Mouse (Mus musculus): ENCODE results near the gene Nol3. TPM values are rescaled to one million over a fixed set of nuclear protein-coding genes. Genes with fewer than 3 reads are reported as not detected.
A peak's percentile ranks its signal among the peaks of the same experiment; 100 is the strongest.

Nol3 gene
- polyA plus RNA-seq, 1 experiment from 2014 or later: 1.6 TPM

GRCm38 (mm10) chr8:105276292-105277120 is 566 bp downstream of the Nol3 start:
- Histone ChIP-seq H3K9ac (replicated peaks) (peak overlapping the region; percentile 55), H3K4me2 (peak overlapping the region; percentile 85), H3K9me3 (no peaks in the 10 kb centered on the region), H3K27me3 (peaks cover 97% of the 10 kb centered on the region), H3K4me3 (replicated peaks) (peak overlapping the region; percentile 44), H3K4me1 (replicated peaks) (peaks cover 26% of the 10 kb centered on the region), H3K36me3 (peaks cover 9% of the 10 kb centered on the region), H3K27ac (no peak overlapping the region)
- 3% methylated on average over 30 of the region's 30 CpGs for WGBS
- peak; percentile 67; the same call in 1 of the 2 replicates for ATAC-seq (ENCODE audit: insufficient number of reproducible peaks, insufficient read depth, low FRiP score, low TSS enrichment, low read depth)

DNA sequence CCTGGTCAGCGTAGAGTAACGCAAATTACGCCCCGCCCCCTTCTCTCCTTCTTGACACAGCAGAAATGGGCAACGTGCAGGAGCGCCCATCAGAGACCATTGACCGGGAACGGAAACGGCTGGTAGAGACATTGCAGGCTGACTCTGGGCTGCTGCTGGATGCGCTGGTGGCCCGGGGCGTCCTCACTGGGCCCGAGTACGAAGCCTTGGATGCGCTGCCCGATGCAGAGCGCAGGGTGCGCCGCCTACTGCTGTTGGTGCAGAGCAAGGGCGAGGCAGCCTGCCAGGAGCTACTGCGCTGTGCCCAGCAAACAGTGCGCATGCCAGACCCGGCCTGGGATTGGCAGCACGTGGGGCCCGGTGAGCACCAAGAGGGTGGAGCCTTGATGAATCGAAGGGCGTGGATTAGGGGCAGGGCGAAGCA is 3.0 kb downstream of the Nol3 start:
- WGBS: 4% methylated on average over 28 of the region's 28 CpGs
- no peak for ATAC-seq (ENCODE audit: insufficient number of reproducible peaks, insufficient read depth, low FRiP score, low TSS enrichment, low read depth)
- Histone ChIP-seq H3K27ac (no peak overlapping the region), H3K4me2 (peak overlapping the region; percentile 46), H3K4me3 (replicated peaks) (peak overlapping the region; percentile 23), H3K36me3 (peaks cover 28% of the 10 kb centered on the region), H3K9ac (replicated peaks) (0 out of 2 replicates have a peak overlapping the region, but pooled peaks have one; percentile 34), H3K27me3 (peaks cover 81% of the 10 kb centered on the region), H3K9me3 (no peaks in the 10 kb centered on the region), H3K4me1 (replicated peaks) (peaks cover 24% of the 10 kb centered on the region)

DNA sequence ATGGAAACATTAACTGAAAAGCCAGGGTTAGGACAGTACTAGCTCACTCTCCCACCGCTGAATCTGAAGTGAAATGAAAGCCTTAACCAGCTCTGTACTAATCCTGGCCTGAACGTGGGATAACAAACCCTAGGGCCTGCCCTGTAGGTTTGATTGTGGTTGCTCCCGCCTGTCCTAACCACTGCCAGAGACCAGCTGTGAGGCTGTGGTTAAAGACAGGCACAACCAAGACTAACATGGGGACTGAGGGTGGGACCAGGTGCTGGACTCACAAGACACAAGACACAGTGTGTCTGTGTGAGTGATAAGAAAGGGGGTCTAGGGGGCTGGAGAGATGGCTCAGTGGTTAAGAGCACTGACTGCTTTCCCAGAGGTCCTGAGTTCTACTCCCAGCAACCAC is 4.6 kb downstream of the Nol3 start:
- H3K4me2 ChIP-seq: no peak overlapping the region
- H3K9ac ChIP-seq (replicated peaks): no peak overlapping the region
- H3K9me3 ChIP-seq: no peaks in the 10 kb centered on the region
- peaks cover 19% of the 10 kb centered on the region for H3K4me1 ChIP-seq (replicated peaks)
- peaks cover 70% of the 10 kb centered on the region for H3K27me3 ChIP-seq
- WGBS: 62% methylated on average over 3 of the region's 3 CpGs
- no peak for ATAC-seq (ENCODE audit: insufficient number of reproducible peaks, insufficient read depth, low FRiP score, low TSS enrichment, low read depth)
- peaks cover 39% of the 10 kb centered on the region for H3K36me3 ChIP-seq
- no peak overlapping the region for H3K4me3 ChIP-seq (replicated peaks)
- H3K27ac ChIP-seq: no peak overlapping the region

DNA sequence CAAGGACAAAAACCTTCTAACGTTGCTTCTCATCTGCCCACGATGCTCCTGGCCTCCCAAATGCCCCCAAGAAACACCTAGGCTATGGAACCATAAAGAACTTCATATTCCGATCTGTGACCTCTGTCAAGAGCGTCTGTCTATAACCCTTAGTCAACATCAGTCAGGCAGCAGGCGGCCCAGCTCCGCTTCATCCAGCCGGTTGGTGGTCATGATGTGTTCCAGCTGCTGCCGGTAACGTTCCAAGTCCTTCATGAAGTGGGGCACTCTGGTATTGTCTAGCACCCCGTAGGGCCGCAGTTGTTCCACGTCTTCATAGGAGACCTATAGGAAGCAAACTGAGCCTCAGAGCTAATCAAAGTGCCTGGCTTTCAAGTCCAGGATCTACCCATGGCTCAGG is 5.9 kb downstream of the Nol3 start:
- 88% methylated on average over 12 of the region's 12 CpGs for WGBS
- Histone ChIP-seq H3K4me1 (replicated peaks) (peaks cover 8% of the 10 kb centered on the region), H3K9me3 (no peaks in the 10 kb centered on the region), H3K36me3 (peaks cover 44% of the 10 kb centered on the region), H3K27ac (no peak overlapping the region), H3K9ac (replicated peaks) (no peak overlapping the region), H3K4me3 (replicated peaks) (no peak overlapping the region), H3K27me3 (peaks cover 58% of the 10 kb centered on the region), H3K4me2 (no peak overlapping the region)
- ATAC-seq (ENCODE audit: insufficient number of reproducible peaks, insufficient read depth, low FRiP score, low TSS enrichment, low read depth): no peak

- Histone ChIP-seq H3K27me3 (peaks cover 54% of the 10 kb centered on the region), H3K36me3 (peaks cover 46% of the 10 kb centered on the region), H3K4me1 (replicated peaks) (peaks cover 8% of the 10 kb centered on the region), H3K27ac (no peak overlapping the region), H3K4me2 (no peak overlapping the region), H3K9ac (replicated peaks) (no peak overlapping the region), H3K9me3 (no peaks in the 10 kb centered on the region), H3K4me3 (replicated peaks) (no peak overlapping the region)
- WGBS: 89% methylated on average over 4 of the region's 4 CpGs
- no peak for ATAC-seq (ENCODE audit: insufficient number of reproducible peaks, insufficient read depth, low FRiP score, low TSS enrichment, low read depth)
These were observed 6.3 kb downstream of the Nol3 start for GRCm38 (mm10) chr8:105282239-105282638.

- H3K4me2 ChIP-seq: no peak overlapping the region
- H3K27ac ChIP-seq: no peak overlapping the region
- H3K9me3 ChIP-seq: no peaks in the 10 kb centered on the region
- ATAC-seq (ENCODE audit: insufficient number of reproducible peaks, insufficient read depth, low FRiP score, low TSS enrichment, low read depth): peak; percentile 37; the same call in 1 of the 2 replicates
- H3K27me3 ChIP-seq: peaks cover 45% of the 10 kb centered on the region
- no peak overlapping the region for H3K4me3 ChIP-seq (replicated peaks)
- 17% methylated on average over 23 of the region's 23 CpGs for WGBS
- peaks cover 46% of the 10 kb centered on the region for H3K36me3 ChIP-seq
- no peak overlapping the region for H3K9ac ChIP-seq (replicated peaks)
- peaks cover 10% of the 10 kb centered on the region for H3K4me1 ChIP-seq (replicated peaks)
These were observed 7.1 kb downstream of the Nol3 start for GRCm38 (mm10) chr8:105283074-105283473.

DNA sequence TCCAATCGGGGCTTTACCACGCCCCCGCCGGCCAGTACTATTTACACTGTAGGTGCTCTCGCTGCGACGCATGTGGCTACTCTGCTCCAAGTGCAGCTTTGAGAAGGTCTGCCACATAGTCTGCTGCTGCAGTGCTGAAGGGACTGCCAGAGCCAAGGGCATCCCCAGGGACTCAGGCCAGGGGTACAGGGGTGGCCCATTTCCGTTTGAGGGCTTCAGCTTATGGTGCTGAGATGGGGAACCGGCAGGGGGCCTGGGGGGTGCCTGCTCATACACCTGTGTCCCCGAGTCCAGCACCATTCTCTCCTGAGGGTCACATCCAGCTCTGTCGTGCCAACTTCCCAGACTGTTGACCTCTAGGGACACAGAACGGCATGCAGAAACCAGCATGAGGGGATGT is 9.6 kb downstream of the Nol3 start:
- no peak overlapping the region for H3K9ac ChIP-seq (replicated peaks)
- H3K27ac ChIP-seq: no peak overlapping the region
- ATAC-seq (ENCODE audit: insufficient number of reproducible peaks, insufficient read depth, low FRiP score, low TSS enrichment, low read depth): no peak
- H3K9me3 ChIP-seq: no peaks in the 10 kb centered on the region
- WGBS: 46% methylated on average over 12 of the region's 12 CpGs
- peaks cover 39% of the 10 kb centered on the region for H3K36me3 ChIP-seq
- no peak overlapping the region for H3K4me2 ChIP-seq
- peaks cover 30% of the 10 kb centered on the region for H3K27me3 ChIP-seq
- H3K4me1 ChIP-seq (replicated peaks): peaks cover 23% of the 10 kb centered on the region
- H3K4me3 ChIP-seq (replicated peaks): no peak overlapping the region

DNA sequence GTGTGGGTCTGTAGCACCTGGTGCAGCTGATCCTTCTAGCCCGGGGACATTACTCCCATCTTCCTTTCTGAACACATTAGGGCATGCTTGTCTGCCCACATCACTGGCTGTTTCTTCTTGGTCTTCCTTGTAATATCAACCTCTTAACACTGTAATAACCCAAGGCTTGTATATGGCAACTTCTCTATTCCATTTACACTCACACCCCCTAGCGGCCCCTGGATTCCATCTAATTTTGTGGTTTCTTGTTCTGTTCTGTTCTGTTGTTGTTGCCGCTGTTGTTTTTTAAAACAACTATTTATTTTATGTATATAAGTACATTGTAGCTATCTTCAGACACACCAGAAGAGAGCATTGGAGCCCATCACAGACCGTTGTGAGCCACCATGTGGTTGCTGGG is 11.0 kb downstream of the Nol3 start:
- no peak overlapping the region for H3K4me3 ChIP-seq (replicated peaks)
- H3K9me3 ChIP-seq: no peaks in the 10 kb centered on the region
- H3K27me3 ChIP-seq: peaks cover 25% of the 10 kb centered on the region
- no peak overlapping the region for H3K27ac ChIP-seq
- peaks cover 26% of the 10 kb centered on the region for H3K4me1 ChIP-seq (replicated peaks)
- H3K9ac ChIP-seq (replicated peaks): no peak overlapping the region
- 86% methylated on average over 4 of the region's 4 CpGs for WGBS
- peaks cover 32% of the 10 kb centered on the region for H3K36me3 ChIP-seq
- ATAC-seq (ENCODE audit: insufficient number of reproducible peaks, insufficient read depth, low FRiP score, low TSS enrichment, low read depth): no peak
- H3K4me2 ChIP-seq: no peak overlapping the region

GRCm38 (mm10) chr8:105288231-105288630 is 12.3 kb downstream of the Nol3 start:
- no peak overlapping the region for H3K9ac ChIP-seq (replicated peaks)
- 0 out of 2 replicates have a peak overlapping the region, but pooled peaks have one; percentile 50 for H3K4me3 ChIP-seq (replicated peaks)

DNA sequence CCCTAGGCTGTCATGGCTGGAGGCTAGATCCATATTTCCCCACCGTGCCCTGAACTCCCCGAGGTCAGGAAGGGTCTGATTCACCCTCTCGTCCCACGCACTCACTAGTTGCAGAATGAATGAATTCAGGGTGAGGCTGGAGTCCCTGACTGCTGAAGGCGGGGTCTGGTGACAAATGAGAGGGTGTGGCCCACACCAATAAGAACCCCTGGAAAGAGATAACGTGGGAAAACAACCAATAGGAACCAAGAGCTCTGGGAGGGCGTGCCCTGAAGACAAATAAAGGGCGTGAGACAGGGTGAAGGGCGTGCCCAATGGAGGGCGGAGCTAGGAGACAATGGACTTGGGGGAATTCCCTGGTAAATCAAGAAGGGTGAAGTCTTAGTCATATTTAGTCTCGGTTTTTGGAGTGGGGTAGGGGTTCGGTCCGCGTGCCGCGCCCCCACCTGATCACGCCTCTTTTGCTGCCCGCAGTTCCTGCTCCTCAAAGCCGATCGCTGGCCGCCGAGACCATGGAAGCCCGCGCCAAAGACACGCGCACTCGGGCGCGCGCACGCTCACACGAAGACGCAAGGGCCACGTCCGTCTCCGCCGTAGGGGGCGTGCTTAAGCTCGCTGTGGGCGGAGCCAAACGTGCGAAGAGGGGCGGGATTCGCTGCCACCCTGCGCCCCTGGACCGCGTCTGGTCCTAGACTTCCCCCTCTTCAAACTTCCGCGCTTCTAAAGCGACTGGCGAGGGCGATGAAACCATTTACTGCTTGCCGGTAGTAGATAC is 13.2 kb downstream of the Nol3 start:
- 1% methylated on average over 53 of the region's 53 CpGs for WGBS
- H3K4me2 ChIP-seq: peak overlapping the region; percentile 83
- H3K4me1 ChIP-seq (replicated peaks): peaks cover 26% of the 10 kb centered on the region
- H3K4me3 ChIP-seq (replicated peaks): peak overlapping the region; percentile 50
- peak overlapping the region; percentile 58 for H3K27ac ChIP-seq
- peaks cover 17% of the 10 kb centered on the region for H3K36me3 ChIP-seq
- ATAC-seq (ENCODE audit: insufficient number of reproducible peaks, insufficient read depth, low FRiP score, low TSS enrichment, low read depth): peak; percentile 86
- peak overlapping the region; percentile 56 for H3K9ac ChIP-seq (replicated peaks)
- no peaks in the 10 kb centered on the region for H3K9me3 ChIP-seq
- H3K27me3 ChIP-seq: peaks cover 27% of the 10 kb centered on the region

More at GRCm38 (mm10) chr8:105288231-105288630, 12.3 kb downstream of the Nol3 start:
- Histone ChIP-seq H3K9me3 (no peaks in the 10 kb centered on the region), H3K27me3 (peaks cover 23% of the 10 kb centered on the region), H3K27ac (no peak overlapping the region), H3K4me2 (peak overlapping the region; percentile 83), H3K4me1 (replicated peaks) (peaks cover 26% of the 10 kb centered on the region), H3K36me3 (peaks cover 19% of the 10 kb centered on the region)
- WGBS: 85% methylated on average over 5 of the region's 5 CpGs
- ATAC-seq (ENCODE audit: insufficient number of reproducible peaks, insufficient read depth, low FRiP score, low TSS enrichment, low read depth): no peak

- Histone ChIP-seq H3K9ac (replicated peaks) (peak within 1 kb of the TSS; percentile 56), H3K36me3 (peaks cover 12% of the 10 kb centered on the region), H3K4me2 (peak within 1 kb of the TSS; percentile 83), H3K4me1 (replicated peaks) (peaks cover 26% of the 10 kb centered on the region), H3K9me3 (no peaks in the 10 kb centered on the region), H3K27me3 (peaks cover 22% of the 10 kb centered on the region), H3K4me3 (replicated peaks) (peak within 1 kb of the TSS; percentile 50), H3K27ac (peak within 1 kb of the TSS; percentile 58)
- ATAC-seq (ENCODE audit: insufficient number of reproducible peaks, insufficient read depth, low FRiP score, low TSS enrichment, low read depth): peak; percentile 23
- 2% methylated on average over 43 of the region's 43 CpGs for WGBS
These were observed 14.0 kb downstream of the Nol3 start, which contains the start of gene 4931428F04Rik for GRCm38 (mm10) chr8:105289805-105290460. 4931428F04Rik (minus strand) TSS chr8:105289864.
